Mouse (Mus musculus): ENCODE data around the gene Hcls1.

DNA sequence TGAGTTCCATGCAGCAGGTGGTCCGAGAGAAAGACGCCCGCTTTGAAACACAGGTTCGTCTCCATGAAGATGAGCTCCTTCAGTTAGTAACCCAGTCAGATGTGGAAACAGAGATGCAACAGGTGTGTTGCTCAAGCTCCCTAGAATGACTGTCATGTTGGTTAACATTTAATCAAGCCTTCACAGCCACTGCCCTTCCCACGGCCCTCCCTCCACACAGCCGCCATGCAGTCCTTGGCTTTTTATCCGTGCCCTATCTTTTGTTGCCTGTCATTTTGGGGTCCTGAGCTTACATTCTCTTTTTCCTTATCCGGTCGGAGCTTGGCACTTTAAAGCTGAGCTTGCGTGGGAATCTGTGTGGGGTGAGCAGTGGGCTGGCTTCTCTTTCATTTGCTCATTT is 41.5 kb upstream of the Hcls1 start:
- TF ChIP-seq CTCF (conservative IDR thresholded peaks at IDR 0.05; ENCODE audit: low read length) (no peak), POU5F1 (IDR thresholded peaks at IDR 0.05; ENCODE audit: borderline replicate concordance, low read length) (no peak)

Measured in E14TG2a.4 (cell line).